Mouse (Mus musculus): ENCODE results near the gene Fth1.

DNA sequence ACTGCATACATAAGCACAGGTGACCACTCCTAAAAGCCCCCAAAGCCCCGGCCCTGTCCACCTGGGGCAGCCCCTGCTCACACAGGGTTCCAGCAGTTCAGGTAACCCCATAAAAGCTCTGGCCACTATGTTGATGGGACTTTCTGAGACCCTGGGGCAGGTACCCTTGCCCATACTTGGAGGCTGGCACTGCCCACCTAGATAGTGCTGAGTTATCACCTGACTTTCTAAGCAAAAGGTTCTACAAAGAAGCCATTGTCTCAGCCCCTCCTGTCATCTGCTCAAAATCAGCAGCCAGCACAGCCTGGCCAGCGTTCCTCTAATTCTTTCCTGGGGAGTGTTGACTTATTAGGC is 17.6 kb downstream of the Fth1 start:
- no peak for TF ChIP-seq POLR2A (IDR thresholded peaks at IDR 0.05; ENCODE audit: borderline replicate concordance, extremely low read depth, insufficient read depth, insufficient read length, poor library complexity, severe bottlenecking)
- TF ChIP-seq CTCF (IDR thresholded peaks at IDR 0.05; ENCODE audit: borderline replicate concordance, extremely low read depth, insufficient read depth, insufficient read length), result no peak
